Mouse (Mus musculus): Measurements from ENCODE around the gene Rexo2. TPM values are rescaled to one million over a fixed set of nuclear protein-coding genes. Genes with fewer than 3 reads are reported as not detected.
"Not testable (repeated sequence)": the region's sequence is repeated elsewhere in the genome, so short reads cannot be mapped to it uniquely, and the experiment has no call there.

The Rexo2 gene
- polyA plus RNA-seq, 1 experiment from 2014 or later = 105 TPM

DNA sequence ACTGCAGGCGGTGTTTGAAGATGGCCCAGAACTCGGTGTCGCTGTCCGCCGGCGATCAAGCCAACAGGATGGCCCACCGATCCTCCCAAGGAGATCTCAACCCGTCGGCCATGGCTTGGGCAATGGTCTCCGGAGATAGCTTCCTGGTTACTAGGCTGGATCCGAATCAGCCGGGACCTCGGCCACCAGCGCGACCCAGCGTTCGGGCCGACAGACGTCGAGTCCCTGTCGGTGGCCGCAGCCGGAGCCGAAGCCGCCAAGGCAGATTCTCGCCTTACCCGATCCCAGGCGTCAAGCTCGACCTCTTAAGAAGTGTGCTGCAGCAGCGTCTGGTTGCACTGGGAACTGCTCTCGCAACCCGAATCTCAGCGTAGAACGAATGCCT is 15.1 kb upstream of the Rexo2 start:
- peak overlapping the region; percentile 91 for H3K9ac ChIP-seq
- peaks cover 22% of the 10 kb centered on the region for H3K4me1 ChIP-seq
- H3K4me3 ChIP-seq = peak overlapping the region; percentile 81
- H3K36me3 ChIP-seq (ENCODE audit: poor library complexity, severe bottlenecking) = peaks cover 24% of the 10 kb centered on the region
- peak; percentile 47 for ATAC-seq
- WGBS = 2% methylated on average over 34 of the region's 34 CpGs
- no peaks in the 10 kb centered on the region for H3K27me3 ChIP-seq
- H3K27ac ChIP-seq = peak overlapping the region; percentile 92
- no peaks in the 10 kb centered on the region for H3K9me3 ChIP-seq (replicated peaks)
- H3K4me2 ChIP-seq = peak overlapping the region; percentile 87

DNA sequence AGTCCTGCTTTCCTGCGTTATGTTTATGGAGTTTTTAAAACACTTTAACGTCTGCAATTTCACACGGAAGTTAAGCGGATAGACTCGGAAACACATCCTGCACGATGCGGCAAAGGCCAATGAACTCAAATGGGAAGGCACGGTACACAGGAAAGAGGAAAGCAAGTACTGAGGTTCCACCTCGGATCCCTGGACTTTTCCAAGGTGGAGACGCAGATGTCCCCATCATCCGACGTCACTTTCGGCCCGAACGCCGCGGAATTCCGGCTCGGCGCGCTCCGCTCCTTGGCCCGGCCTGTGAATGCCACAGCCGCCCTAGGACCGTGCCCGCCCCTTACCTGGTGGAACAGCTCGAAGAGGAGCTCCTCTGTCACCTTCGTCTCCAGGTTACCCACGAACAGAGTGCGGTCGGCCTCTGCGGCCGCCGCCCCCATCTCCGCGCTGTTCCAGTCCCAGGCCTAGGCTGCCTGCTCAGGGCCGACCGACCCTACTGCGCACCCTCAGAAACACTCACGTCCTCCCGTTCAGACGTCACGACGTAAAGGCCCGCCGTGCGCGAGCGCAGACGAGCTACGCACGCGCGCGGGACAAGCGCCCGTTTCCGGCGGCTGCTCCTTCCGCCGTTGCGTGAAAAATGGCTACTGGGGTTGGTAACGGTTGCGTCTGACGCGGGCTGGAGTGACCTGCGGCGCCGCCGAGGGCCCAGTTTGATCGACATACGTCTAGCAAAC is 14.6 kb upstream of the Rexo2 start, which contains the start of the genes Rbm7 and Gm5617:
Gene Rbm7 (minus strand): TSS at position 483 of the 731 bp plus-strand sequence.
Gene Gm5617 (plus strand): TSS at position 626 of the 731 bp plus-strand sequence.
- WGBS = under 1% methylated on average over 72 of the region's 72 CpGs

DNA sequence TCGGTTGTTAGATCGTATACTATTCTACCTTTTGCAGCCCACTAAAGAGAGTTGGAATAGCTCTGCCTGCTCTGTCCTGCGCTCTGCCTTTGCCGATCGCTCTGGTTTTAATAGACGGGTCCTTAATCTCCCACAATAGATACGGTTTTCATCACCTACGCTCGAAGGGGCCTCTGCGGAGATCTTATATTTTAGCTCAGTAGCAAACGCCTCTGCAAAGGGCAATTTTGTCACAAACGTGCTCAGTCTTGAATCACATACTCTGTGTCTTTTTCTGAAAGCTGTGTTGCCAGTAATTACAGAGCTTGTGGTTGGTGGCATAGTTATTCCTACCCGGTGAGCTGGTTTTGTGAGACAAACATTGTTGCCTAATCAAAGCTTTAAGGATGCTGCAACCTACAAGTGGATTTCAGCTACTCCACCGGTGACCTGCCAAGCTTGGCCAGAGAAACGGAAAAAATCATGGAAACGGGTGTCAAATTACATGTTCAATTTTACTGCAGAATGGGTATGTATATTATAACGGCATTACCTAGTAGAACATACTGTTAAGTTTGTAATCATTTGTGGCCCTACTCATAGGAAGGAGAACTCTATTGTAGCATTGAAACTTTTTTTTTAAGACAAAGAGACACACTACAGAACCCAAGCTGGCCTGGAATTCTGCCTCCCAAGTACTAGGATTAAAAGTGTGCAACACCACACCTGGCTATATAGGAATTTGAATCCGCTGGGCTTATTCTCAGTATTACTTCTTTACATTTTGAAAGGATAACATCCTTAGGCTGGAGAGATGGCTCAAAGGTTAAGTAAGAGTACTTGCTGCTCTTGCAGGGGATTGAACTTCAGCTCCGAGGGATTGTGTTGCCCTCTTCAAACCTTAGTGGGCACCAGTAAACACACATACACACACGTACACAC is 1.1 kb upstream of the Rexo2 start:
- Histone ChIP-seq H3K4me2 (peak overlapping the region; percentile 94), H3K27me3 (no peaks in the 10 kb centered on the region), H3K36me3 (ENCODE audit: poor library complexity, severe bottlenecking) (peaks cover 16% of the 10 kb centered on the region), H3K4me3 (peak overlapping the region; percentile 92), H3K27ac (no peak overlapping the region), H3K9me3 (replicated peaks) (no peaks in the 10 kb centered on the region), H3K9ac (peak overlapping the region; percentile 34), H3K4me1 (peaks cover 14% of the 10 kb centered on the region)
- 32% methylated on average over 20 of the region's 20 CpGs for WGBS
- no peak for ATAC-seq

More for the DNA sequence above, 14.6 kb upstream of the Rexo2 start, which contains the start of the genes Rbm7 and Gm5617:
- peak within 1 kb of the TSS; percentile 91 for H3K9ac ChIP-seq
- ATAC-seq = peak; percentile 100
- peak within 1 kb of the TSS; percentile 87 for H3K4me2 ChIP-seq
- no peaks in the 10 kb centered on the region for H3K27me3 ChIP-seq
- H3K9me3 ChIP-seq (replicated peaks) = no peaks in the 10 kb centered on the region
- peak within 1 kb of the TSS; percentile 92 for H3K27ac ChIP-seq
- H3K36me3 ChIP-seq (ENCODE audit: poor library complexity, severe bottlenecking) = peaks cover 29% of the 10 kb centered on the region
- peaks cover 22% of the 10 kb centered on the region for H3K4me1 ChIP-seq
- peak within 1 kb of the TSS; percentile 81 for H3K4me3 ChIP-seq

DNA sequence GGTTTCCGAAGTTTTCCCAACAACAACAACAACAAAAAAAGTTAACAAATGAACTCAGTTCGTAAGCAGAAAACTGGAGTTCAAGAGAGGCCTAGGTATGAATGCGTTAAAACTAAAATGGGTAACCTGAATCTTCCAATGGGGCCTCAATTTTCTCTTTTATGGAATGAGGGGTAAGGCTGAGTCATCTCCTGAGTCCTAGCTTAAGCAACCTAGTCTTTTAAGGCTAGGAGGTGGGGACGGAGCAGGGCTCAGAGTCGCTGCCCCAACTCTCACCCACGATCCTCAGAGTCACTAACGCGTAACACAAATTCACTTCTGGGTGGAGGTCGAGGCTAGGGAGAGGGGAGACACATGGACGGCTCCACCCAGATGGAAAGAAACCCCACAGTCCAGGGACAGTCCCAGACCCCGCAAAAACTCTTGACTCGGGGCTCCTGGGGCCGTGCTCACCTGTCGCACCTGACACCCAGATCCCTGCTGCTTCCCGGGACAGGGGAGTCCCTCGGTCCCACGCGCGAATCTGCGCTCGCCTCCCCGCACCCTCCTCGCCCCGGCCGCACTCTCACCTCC is 499 bp downstream of the Rexo2 start:
- Histone ChIP-seq H3K9me3 (replicated peaks) (no peaks in the 10 kb centered on the region), H3K4me3 (peak overlapping the region; percentile 92), H3K36me3 (ENCODE audit: poor library complexity, severe bottlenecking) (peaks cover 13% of the 10 kb centered on the region), H3K27me3 (no peaks in the 10 kb centered on the region), H3K4me2 (peak overlapping the region; percentile 94), H3K4me1 (peaks cover 14% of the 10 kb centered on the region), H3K9ac (peak overlapping the region; percentile 84), H3K27ac (no peak overlapping the region)
- no peak; the same call in 1 of the 2 replicates for ATAC-seq
- WGBS = 6% methylated on average over 25 of the region's 25 CpGs

DNA sequence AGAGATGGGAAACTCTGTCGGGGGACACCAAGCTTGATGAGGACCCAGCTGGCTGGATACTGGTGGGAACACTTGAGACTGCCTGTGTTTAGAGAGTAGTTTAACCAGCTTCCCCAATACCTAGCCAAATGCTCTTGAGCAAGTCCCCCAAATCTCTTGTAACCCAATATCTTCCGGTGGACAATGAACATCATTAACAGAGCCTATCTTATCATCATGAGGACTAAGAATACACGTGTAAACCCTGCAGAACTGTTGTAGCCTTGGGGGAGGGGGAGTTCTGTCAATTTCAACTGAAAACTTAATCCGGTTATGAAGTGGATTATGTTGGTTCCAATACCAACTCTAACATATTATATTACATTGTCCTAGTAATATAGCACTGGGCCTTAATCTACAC is 1.6 kb downstream of the Rexo2 start:
- Histone ChIP-seq H3K4me2 (no peak overlapping the region), H3K4me3 (no peak overlapping the region), H3K27ac (no peak overlapping the region), H3K36me3 (ENCODE audit: poor library complexity, severe bottlenecking) (peaks cover 22% of the 10 kb centered on the region), H3K9me3 (replicated peaks) (no peaks in the 10 kb centered on the region), H3K27me3 (no peaks in the 10 kb centered on the region), H3K4me1 (peaks cover 14% of the 10 kb centered on the region), H3K9ac (no peak overlapping the region)
- WGBS = 98% methylated on average over 4 of the region's 4 CpGs
- no peak for ATAC-seq

DNA sequence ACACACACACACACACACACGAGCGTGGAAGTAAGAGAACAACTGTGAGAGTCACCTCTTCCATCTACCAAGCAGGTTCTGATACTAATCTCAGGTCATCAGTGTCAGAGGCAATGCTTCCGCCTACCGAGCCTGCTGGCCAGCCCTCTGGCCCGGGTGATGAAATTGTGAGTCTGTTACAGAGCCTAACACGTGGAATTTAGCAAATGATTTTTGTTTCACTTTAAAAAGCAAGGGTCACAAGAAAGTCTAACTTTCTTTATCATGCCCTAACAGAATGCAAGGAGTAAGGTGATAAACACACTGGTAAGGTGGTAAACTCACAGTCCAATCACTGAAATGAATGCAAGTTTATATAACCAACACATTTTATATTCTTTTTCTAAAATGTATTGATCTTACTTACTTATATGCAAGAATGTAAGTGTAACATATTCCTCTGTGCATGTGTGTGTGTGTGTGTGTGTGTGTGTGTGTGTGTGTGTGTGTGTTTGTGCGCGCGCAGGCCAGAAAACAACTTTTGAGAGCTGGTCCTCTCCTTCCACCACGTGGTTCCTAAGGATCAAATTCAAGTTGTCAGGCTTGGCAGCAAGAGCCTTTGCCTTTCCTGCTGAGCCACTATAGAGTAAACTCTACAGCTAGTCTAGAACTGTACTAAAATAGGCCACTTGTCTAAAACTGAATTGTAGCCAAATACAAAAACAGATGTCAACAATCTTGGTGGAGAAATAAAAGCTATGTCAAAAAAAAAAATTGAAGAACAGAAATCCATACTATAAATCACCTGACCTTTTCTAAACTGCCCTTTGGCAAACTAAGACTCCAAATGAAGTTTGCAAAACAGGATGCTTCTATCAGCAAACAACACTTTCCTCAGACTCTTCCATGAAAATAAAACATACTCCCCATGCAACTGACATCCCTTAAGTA is 3.9 kb downstream of the Rexo2 start:
- no peak for ATAC-seq
- H3K27ac ChIP-seq = no peak overlapping the region
- no peaks in the 10 kb centered on the region for H3K27me3 ChIP-seq

DNA sequence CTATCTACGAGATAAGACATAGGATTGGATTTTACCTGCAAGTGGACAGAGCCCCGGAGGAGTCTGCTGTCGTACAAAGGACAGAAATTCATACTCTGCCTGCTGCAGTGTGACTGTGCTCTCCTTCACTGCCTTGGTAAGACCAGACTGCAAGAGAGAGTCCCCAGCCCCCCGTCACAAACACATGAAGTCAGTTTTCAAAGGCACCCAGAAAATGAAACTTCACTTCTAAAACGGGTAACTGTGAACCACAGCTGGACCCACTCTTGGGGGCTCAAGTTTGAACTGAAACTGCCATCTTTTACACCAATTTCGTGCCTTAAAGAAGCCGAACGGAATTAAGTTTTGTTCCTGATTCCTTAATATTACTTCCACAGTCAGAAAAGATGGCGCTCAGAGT is 6.1 kb downstream of the Rexo2 start:
- Histone ChIP-seq H3K27me3 (no peaks in the 10 kb centered on the region), H3K4me3 (no peak overlapping the region), H3K4me1 (peaks cover under 1% of the 10 kb centered on the region; the same call in 1 of the 2 replicates), H3K4me2 (no peak overlapping the region), H3K27ac (no peak overlapping the region), H3K9ac (no peak overlapping the region), H3K9me3 (replicated peaks) (no peaks in the 10 kb centered on the region), H3K36me3 (ENCODE audit: poor library complexity, severe bottlenecking) (peaks cover 42% of the 10 kb centered on the region)
- ATAC-seq = no peak
- WGBS = 94% methylated on average over 9 of the region's 9 CpGs

More for the DNA sequence above, 3.9 kb downstream of the Rexo2 start:
- 93% methylated on average over 10 of the region's 10 CpGs for WGBS
- no peak overlapping the region for H3K9ac ChIP-seq
- no peak overlapping the region for H3K4me3 ChIP-seq
- no peak overlapping the region for H3K4me2 ChIP-seq
- peaks cover 34% of the 10 kb centered on the region for H3K36me3 ChIP-seq (ENCODE audit: poor library complexity, severe bottlenecking)
- peaks cover 14% of the 10 kb centered on the region for H3K4me1 ChIP-seq
- H3K9me3 ChIP-seq (replicated peaks) = no peaks in the 10 kb centered on the region

DNA sequence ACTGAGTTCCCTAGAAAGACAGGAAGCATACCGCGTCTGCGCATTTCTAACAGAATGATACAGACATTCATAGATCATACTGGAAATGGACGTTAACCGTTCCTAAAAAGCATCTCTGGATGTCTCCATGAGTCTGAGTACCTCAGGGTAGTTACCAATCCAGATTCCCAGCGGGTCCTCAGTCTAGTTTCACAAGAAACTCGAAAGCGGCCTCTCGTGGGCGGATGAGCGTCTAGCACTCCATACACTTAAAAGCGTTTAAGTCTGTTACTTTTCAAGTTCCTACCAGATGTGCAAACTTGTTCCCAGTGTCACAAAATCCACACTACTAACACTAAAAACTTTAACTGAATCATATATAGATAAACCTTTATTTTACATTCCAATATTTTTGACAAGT is 7.3 kb downstream of the Rexo2 start:
- 93% methylated on average over 12 of the region's 12 CpGs for WGBS
- no peak overlapping the region for H3K4me3 ChIP-seq
- H3K4me2 ChIP-seq = no peak overlapping the region
- H3K9me3 ChIP-seq (replicated peaks) = no peaks in the 10 kb centered on the region
- no peaks in the 10 kb centered on the region for H3K4me1 ChIP-seq
- no peak overlapping the region for H3K9ac ChIP-seq
- ATAC-seq = no peak
- no peaks in the 10 kb centered on the region for H3K27me3 ChIP-seq
- H3K27ac ChIP-seq = no peak overlapping the region
- H3K36me3 ChIP-seq (ENCODE audit: poor library complexity, severe bottlenecking) = peaks cover 41% of the 10 kb centered on the region

DNA sequence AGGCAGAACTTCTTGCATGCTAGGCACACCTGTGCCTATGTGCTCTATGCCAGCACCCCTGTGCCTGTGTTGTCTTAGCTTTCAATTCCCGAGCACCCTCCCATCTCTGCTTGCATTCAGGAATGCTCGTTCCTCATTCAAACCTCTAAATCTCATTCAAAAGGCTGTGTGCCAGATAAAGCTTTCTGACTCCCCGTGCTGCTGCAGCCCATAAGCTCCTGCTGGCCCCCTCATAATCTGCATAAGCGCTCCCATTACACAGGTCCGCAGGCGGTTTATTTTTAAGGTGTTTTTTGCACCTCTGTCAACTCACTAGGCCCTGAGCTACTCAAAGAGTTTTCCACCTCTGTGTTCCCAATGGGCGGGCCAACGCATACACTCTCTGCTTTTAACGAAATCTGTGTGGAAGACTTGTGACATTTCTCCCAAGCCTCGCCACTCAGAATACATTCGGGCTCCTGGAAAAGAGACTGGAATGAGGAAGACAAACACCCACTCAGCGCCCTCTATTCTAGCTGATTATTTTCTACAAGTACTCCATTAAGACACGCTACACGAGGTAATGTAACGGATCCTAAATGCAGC is 7.9 kb downstream of the Rexo2 start:
- H3K36me3 ChIP-seq (ENCODE audit: poor library complexity, severe bottlenecking) = peaks cover 44% of the 10 kb centered on the region
- no peaks in the 10 kb centered on the region for H3K4me1 ChIP-seq
- no peaks in the 10 kb centered on the region for H3K9me3 ChIP-seq (replicated peaks)
- H3K27me3 ChIP-seq = no peaks in the 10 kb centered on the region
- H3K27ac ChIP-seq = no peak overlapping the region
- no peak overlapping the region for H3K4me2 ChIP-seq
- no peak for ATAC-seq
- H3K9ac ChIP-seq = no peak overlapping the region
- WGBS = 76% methylated on average over 15 of the region's 15 CpGs
- no peak overlapping the region for H3K4me3 ChIP-seq

DNA sequence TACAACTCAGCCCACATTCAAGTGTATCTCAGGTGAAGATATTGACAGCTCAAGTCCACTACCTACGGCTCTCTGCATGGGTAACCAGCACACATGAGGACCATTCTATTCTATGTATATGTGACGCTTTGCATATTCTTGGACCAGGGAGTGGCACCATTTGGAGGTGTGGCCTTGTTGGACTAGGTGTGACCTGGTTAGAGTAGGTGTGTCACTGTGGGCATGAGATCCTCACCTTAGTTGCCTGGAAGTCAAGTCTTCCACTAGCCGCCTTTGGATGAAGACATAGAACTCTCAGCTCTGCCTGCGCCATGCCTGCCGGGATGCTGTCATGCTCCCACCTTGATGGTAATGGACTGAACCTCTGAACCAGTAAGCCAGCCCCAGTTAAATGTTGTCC is 13.0 kb downstream of the Rexo2 start:
- ATAC-seq = not testable (repeated sequence)

DNA sequence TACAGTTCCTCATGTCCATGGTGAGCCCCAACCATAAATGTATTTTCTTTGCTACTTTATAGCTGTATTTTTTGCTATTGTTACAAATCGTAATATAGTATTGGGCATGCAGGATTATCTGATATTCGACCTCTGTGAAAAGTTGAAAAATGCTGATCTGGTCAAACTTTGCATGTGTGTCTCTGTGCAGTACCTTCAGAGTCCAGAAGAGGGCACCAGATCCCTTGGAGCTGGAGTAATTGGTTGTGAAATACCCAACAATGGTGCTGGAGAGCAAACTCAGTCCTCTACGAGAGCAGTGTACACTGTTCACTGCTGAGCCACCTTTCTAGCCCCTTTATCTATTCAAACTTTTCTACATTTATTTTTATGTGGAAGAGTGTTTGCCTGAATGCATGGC is 13.6 kb downstream of the Rexo2 start:
- WGBS = 52% methylated on average over 3 of the region's 3 CpGs
- ATAC-seq = no peak
- H3K9ac ChIP-seq = no peak overlapping the region
- peaks cover 27% of the 10 kb centered on the region for H3K36me3 ChIP-seq (ENCODE audit: poor library complexity, severe bottlenecking)
- H3K9me3 ChIP-seq (replicated peaks) = peaks cover 8% of the 10 kb centered on the region; the same call in 1 of the 2 replicates
- no peaks in the 10 kb centered on the region for H3K27me3 ChIP-seq
- no peak overlapping the region for H3K4me2 ChIP-seq
- H3K4me1 ChIP-seq = no peaks in the 10 kb centered on the region
- no peak overlapping the region for H3K27ac ChIP-seq
- H3K4me3 ChIP-seq = no peak overlapping the region

More for the DNA sequence above, 13.0 kb downstream of the Rexo2 start:
- H3K4me1 ChIP-seq; H3K4me2 ChIP-seq; H3K27me3 ChIP-seq; H3K9ac ChIP-seq; H3K9me3 ChIP-seq (replicated peaks); H3K27ac ChIP-seq; H3K4me3 ChIP-seq: not testable (repeated sequence)
- peaks cover 31% of the 10 kb centered on the region for H3K36me3 ChIP-seq (ENCODE audit: poor library complexity, severe bottlenecking)
- 98% methylated on average over 5 of the region's 5 CpGs for WGBS
